Mouse (Mus musculus): ENCODE measurements around the gene Crispld2.

GRCm38 (mm10) chr8:120030447-120030846 lies 38.2 kb downstream of the Crispld2 start:
- no peak for TF ChIP-seq CTCF (IDR thresholded peaks at IDR 0.05; ENCODE audit: low read depth, low read length)
- no peak for TF ChIP-seq POLR2A (IDR thresholded peaks at IDR 0.05; ENCODE audit: borderline replicate concordance, low read depth, low read length)

Measured in bone marrow macrophage, adult 2 months (primary cell).